Mouse (Mus musculus): ENCODE results near the gene Dtx1. TPM values are rescaled to one million over a fixed set of nuclear protein-coding genes. Genes with fewer than 3 reads are reported as not detected.

Dtx1 gene
- polyA plus RNA-seq, 1 experiment = 0.52 TPM

GRCm38 (mm10) chr5:120674229-120675145 lies 37.2 kb downstream of the Dtx1 start:
- Histone ChIP-seq H3K4me1 (ENCODE audit: control insufficient read depth, insufficient read depth, insufficient read length, low read length) (no peaks in the 10 kb centered on the region), H3K27ac (replicated peaks; ENCODE audit: low read depth, low read length) (no peak overlapping the region), H3K4me3 (ENCODE audit: insufficient read depth, low read depth, low read length) (no peak overlapping the region)

GRCm38 (mm10) chr5:120673626-120674025 lies 38.1 kb downstream of the Dtx1 start:
- no peaks in the 10 kb centered on the region for H3K4me1 ChIP-seq (ENCODE audit: control insufficient read depth, insufficient read depth, insufficient read length, low read length)
- no peak overlapping the region for H3K27ac ChIP-seq (replicated peaks; ENCODE audit: low read depth, low read length)
- no peak overlapping the region for H3K4me3 ChIP-seq (ENCODE audit: insufficient read depth, low read depth, low read length)

- Histone ChIP-seq H3K4me1 (ENCODE audit: control insufficient read depth, insufficient read depth, insufficient read length, low read length) (no peaks in the 10 kb centered on the region), H3K27ac (replicated peaks; ENCODE audit: low read depth, low read length) (no peak overlapping the region), H3K4me3 (ENCODE audit: insufficient read depth, low read depth, low read length) (no peak overlapping the region)
Measured at GRCm38 (mm10) chr5:120671865-120672264, 39.9 kb downstream of the Dtx1 start.

GRCm38 (mm10) chr5:120670132-120670531 lies 41.6 kb downstream of the Dtx1 start:
- Histone ChIP-seq H3K4me1 (ENCODE audit: control insufficient read depth, insufficient read depth, insufficient read length, low read length) (no peaks in the 10 kb centered on the region), H3K27ac (replicated peaks; ENCODE audit: low read depth, low read length) (no peak overlapping the region), H3K4me3 (ENCODE audit: insufficient read depth, low read depth, low read length) (no peak overlapping the region)

DNA sequence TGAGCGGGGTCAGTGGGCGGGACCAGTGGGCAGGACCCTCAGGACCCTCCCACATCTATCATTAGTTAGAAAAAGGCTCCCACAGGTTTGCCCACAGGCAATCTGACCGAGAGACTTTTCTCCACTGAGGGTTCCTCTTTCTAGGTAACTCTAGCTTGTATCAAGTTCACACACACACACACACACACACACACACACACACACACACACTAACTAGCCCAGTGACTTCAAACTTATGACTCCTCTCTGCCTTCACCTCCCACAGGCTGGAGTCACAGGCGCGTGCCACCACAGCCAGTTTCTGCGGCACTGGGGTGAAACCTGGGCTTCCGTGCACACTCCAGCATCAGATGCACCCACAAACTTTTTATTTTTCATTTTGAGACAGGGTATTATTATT lies 43.0 kb downstream of the Dtx1 start:
- Histone ChIP-seq H3K4me1 (ENCODE audit: control insufficient read depth, insufficient read depth, insufficient read length, low read length) (no peaks in the 10 kb centered on the region), H3K27ac (replicated peaks; ENCODE audit: low read depth, low read length) (no peak overlapping the region), H3K4me3 (ENCODE audit: insufficient read depth, low read depth, low read length) (no peak overlapping the region)

- H3K4me3 ChIP-seq (ENCODE audit: insufficient read depth, low read depth, low read length) = no peak overlapping the region
Measured at GRCm38 (mm10) chr5:120664888-120665287, 46.8 kb downstream of the Dtx1 start.

GRCm38 (mm10) chr5:120660816-120661215 lies 50.9 kb downstream of the Dtx1 start:
- H3K27ac ChIP-seq (replicated peaks; ENCODE audit: low read depth, low read length) = no peak overlapping the region
- H3K4me3 ChIP-seq (ENCODE audit: insufficient read depth, low read depth, low read length) = no peak overlapping the region
- no peaks in the 10 kb centered on the region for H3K4me1 ChIP-seq (ENCODE audit: control insufficient read depth, insufficient read depth, insufficient read length, low read length)

More at GRCm38 (mm10) chr5:120664888-120665287, 46.8 kb downstream of the Dtx1 start:
- no peak overlapping the region for H3K27ac ChIP-seq (replicated peaks; ENCODE audit: low read depth, low read length)
- H3K4me1 ChIP-seq (ENCODE audit: control insufficient read depth, insufficient read depth, insufficient read length, low read length) = no peaks in the 10 kb centered on the region

GRCm38 (mm10) chr5:120656281-120656751 lies 55.4 kb downstream of the Dtx1 start:
- no peaks in the 10 kb centered on the region for H3K4me1 ChIP-seq (ENCODE audit: control insufficient read depth, insufficient read depth, insufficient read length, low read length)
- H3K4me3 ChIP-seq (ENCODE audit: insufficient read depth, low read depth, low read length) = no peak overlapping the region

GRCm38 (mm10) chr5:120653873-120654272 lies 57.9 kb downstream of the Dtx1 start:
- H3K4me1 ChIP-seq (ENCODE audit: control insufficient read depth, insufficient read depth, insufficient read length, low read length) = peaks cover 2% of the 10 kb centered on the region; the same call in 1 of the 2 replicates
- no peak overlapping the region for H3K27ac ChIP-seq (replicated peaks; ENCODE audit: low read depth, low read length)
- no peak overlapping the region for H3K4me3 ChIP-seq (ENCODE audit: insufficient read depth, low read depth, low read length)

More at GRCm38 (mm10) chr5:120656281-120656751, 55.4 kb downstream of the Dtx1 start:
- no peak overlapping the region for H3K27ac ChIP-seq (replicated peaks; ENCODE audit: low read depth, low read length)

DNA sequence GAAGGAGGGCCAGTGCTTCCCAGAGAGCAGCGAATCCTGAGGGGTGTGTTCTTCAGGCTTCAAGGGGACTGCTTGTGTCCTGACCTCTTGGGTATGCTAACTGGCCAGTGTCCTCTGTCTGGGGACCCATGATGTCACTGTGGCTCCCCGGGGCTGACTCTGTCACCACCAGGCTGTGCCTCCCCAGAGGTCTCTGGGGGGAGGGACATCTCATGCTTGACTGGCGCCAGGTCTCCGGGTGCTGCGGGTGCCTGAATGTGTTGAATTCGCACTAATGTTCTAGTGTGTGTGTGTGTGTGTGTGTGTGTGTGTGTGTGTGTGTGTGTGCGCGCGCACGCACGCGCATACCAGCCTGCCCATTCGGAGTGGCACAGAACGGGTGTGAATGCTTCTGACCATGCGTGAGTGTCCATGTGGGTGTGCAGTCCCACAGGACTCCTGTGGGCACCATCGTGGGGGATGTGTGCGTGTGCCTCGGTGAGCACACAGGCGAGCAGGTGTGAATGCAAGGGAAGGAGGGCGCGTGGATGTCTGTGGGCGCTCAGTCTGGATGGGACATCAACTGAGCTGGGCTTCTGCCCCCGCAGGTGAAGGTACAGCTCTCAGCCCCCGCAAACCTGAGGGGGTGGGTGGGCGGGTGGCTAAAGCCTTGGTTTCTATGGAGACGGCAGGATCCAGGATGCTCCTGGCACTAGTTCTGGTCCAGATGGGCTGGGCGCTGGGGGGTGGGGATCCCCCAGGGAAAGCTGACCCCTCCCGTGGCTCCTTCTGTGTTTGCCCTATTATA lies 58.6 kb downstream of the Dtx1 start:
- H3K4me3 ChIP-seq (ENCODE audit: insufficient read depth, low read depth, low read length) = no peak overlapping the region
- peaks cover 2% of the 10 kb centered on the region; the same call in 1 of the 2 replicates for H3K4me1 ChIP-seq (ENCODE audit: control insufficient read depth, insufficient read depth, insufficient read length, low read length)
- no peak overlapping the region for H3K27ac ChIP-seq (replicated peaks; ENCODE audit: low read depth, low read length)

- no peak overlapping the region for H3K27ac ChIP-seq (replicated peaks; ENCODE audit: low read depth, low read length)
- no peak overlapping the region for H3K4me3 ChIP-seq (ENCODE audit: insufficient read depth, low read depth, low read length)
- H3K4me1 ChIP-seq (ENCODE audit: control insufficient read depth, insufficient read depth, insufficient read length, low read length) = peaks cover 2% of the 10 kb centered on the region; the same call in 1 of the 2 replicates
Measured at GRCm38 (mm10) chr5:120651230-120651629, 60.5 kb downstream of the Dtx1 start.

DNA sequence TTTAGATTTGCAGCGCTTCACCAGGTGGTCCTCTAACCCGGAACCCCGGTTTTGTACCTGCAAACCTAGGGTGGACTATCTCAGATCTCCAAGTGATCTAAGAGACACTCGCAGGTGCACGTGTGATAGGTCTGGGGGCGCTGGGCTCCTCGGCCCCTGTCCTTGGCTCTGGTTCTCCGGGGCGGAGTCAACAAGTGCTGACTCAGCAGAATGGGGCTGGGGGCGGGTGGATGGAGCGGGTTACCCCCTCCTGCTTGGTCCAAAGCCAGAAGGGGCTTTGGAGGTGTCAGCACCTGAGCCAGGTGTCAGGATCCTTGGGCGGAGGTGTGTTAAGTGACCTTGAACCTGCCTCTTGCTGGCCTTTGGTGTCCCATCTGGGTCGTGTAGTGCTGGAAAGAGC lies 61.8 kb downstream of the Dtx1 start:
- H3K4me3 ChIP-seq (ENCODE audit: insufficient read depth, low read depth, low read length) = no peak overlapping the region
- no peak overlapping the region for H3K27ac ChIP-seq (replicated peaks; ENCODE audit: low read depth, low read length)
- H3K4me1 ChIP-seq (ENCODE audit: control insufficient read depth, insufficient read depth, insufficient read length, low read length) = peaks cover 2% of the 10 kb centered on the region; the same call in 1 of the 2 replicates

DNA sequence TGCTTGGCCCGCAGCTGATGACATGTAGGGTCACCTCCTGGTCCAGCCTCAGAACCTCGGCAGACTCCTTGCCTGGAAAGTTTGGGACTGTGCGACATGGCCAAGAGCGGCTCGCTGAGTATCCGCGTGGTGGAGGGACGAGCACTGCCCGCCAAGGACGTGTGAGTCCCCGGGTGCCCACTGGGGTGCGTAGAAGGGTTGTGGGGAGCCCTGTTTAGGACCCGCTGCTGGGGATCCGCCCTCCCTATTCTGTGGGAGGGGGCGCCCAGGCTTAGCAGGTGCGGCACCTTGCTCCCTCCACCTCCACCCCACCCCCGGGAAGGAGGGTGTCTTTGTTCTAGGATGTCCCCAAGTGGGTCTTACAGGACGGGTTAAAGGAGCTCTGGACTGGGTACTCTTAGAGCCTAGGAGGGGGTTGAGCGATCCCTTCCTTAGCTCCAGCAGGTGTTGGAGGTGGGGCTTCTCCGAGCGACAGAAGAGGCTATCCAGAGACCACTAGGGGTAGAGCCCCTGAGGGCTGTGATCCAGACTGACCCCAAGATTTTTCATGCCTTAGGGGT lies 62.3 kb downstream of the Dtx1 start:
- peak overlapping the region; percentile 33; the same call in 1 of the 2 replicates for H3K4me3 ChIP-seq (ENCODE audit: insufficient read depth, low read depth, low read length)
- H3K27ac ChIP-seq (replicated peaks; ENCODE audit: low read depth, low read length) = no peak overlapping the region
- H3K4me1 ChIP-seq (ENCODE audit: control insufficient read depth, insufficient read depth, insufficient read length, low read length) = peaks cover 2% of the 10 kb centered on the region; the same call in 1 of the 2 replicates

DNA sequence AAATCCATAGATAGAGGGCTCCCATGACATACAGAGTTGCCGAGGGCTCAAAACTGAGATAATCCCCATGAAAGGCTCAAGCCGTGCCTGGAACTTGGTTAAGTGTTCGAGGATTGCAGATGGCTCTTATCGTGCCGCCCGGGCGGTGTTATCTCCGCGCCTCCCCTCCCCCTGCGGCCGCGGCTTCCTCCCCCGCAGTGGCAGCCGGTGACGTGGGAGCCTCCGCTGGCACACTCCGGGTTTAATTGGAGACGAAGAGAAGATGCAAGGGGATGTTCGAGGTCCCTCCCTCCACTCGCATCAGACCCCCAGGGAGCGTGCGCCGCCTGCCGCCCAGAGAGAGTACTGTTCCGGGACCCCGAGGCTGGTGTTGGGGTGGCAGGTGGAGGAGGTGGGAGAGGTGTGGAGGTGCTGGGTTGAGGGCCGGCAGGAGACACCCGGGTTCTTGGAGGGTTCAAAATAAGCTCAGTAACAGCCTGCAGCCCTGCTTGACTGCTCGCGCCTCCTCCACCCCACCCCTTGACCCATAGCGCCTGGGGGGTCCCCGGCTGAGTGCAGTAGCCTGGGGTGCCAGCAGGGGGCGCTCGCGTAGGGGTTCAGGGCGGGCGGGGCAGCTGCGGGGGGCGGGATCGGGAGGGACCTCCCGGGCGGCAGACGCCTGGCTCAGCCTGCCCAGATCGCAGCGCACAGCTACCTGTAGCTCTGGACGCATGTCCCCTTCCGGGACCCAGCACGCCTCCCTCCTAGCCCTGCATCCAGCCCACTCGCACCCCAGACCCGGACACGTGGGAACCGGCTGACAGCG lies 63.0 kb downstream of the Dtx1 start, which contains the start of gene Rasal1:
Rasal1 (plus strand) TSS at position 244 of the 805 bp plus-strand sequence.
- Histone ChIP-seq H3K27ac (replicated peaks; ENCODE audit: low read depth, low read length) (no peak within 1 kb of the TSS), H3K4me1 (ENCODE audit: control insufficient read depth, insufficient read depth, insufficient read length, low read length) (peaks cover 2% of the 10 kb centered on the region; the same call in 1 of the 2 replicates), H3K4me3 (ENCODE audit: insufficient read depth, low read depth, low read length) (peak within 1 kb of the TSS; percentile 38)
